Mouse (Mus musculus) ES-E14 (cell line): ENCODE measurements around the gene Chrm4. TPM values are rescaled to one million over a fixed set of nuclear protein-coding genes. Genes with fewer than 3 reads are reported as not detected.

Experiments
- DNase-seq: peaks from one replicate; pipeline ENCODE4 v3.0.0-alpha.2; 2013; ENCODE audit warnings: low read depth, low spot score
- H3K27ac ChIP-seq: 2 replicates; pipeline ENCODE4 v1.5.1; 2012; ENCODE audit warnings: low read depth, mild to moderate bottlenecking, low read length, moderate library complexity, mixed read lengths; ENCODE audit not compliant: poor library complexity, insufficient read depth, severe bottlenecking
- H3K36me3 ChIP-seq: 2 replicates; pipeline ENCODE4 v1.6.1; 2012; ENCODE audit warnings: mild to moderate bottlenecking, low read length, moderate library complexity, mixed read lengths; ENCODE audit not compliant: control insufficient read depth, poor library complexity, insufficient read depth, severe bottlenecking
- H3K4me1 ChIP-seq, 2 experiments: fragments of 150-350 bp in 1 of 2; sonication (generic) in 1 of 2; 2 replicates each; pipeline ENCODE4 v1.6.1; 2012; ENCODE audit warnings: low read length in 2 of 2, mild to moderate bottlenecking in 1 of 2, mixed read lengths in 1 of 2; ENCODE audit not compliant: control insufficient read depth in 2 of 2, insufficient read depth in 2 of 2, poor library complexity in 1 of 2
- H3K4me3 ChIP-seq, 2 experiments: fragments of 150-350 bp in 1 of 2; sonication (generic) in 1 of 2; 2 replicates each; pipeline ENCODE4 v1.5.1; 2012; ENCODE audit warnings: low read length in 2 of 2, low read depth in 1 of 2, mild to moderate bottlenecking in 1 of 2, mixed read lengths in 1 of 2; ENCODE audit not compliant: insufficient read depth in 1 of 2, poor library complexity in 1 of 2, severe bottlenecking in 1 of 2
- H3K9ac ChIP-seq: 2 replicates; pipeline ENCODE4 v1.6.1; 2012; ENCODE audit warnings: low read depth, mild to moderate bottlenecking, low read length, mixed read lengths; ENCODE audit not compliant: poor library complexity, insufficient read depth, severe bottlenecking
- H3K9me3 ChIP-seq: fragments of 150-350 bp; sonication (generic); 2 replicates; pipeline ENCODE4 v1.6.1; 2012; ENCODE audit warnings: low read depth, mild to moderate bottlenecking, low read length; ENCODE audit not compliant: control insufficient read depth, insufficient read depth
- CHD2 ChIP-seq: IDR thresholded peaks from 2 replicates; pipeline ENCODE4 v1.6.1; 2014; ENCODE audit warnings: mild to moderate bottlenecking, low read depth, low read length, inconsistent platforms
- HCFC1 ChIP-seq: IDR thresholded peaks from 2 replicates; pipeline ENCODE4 v1.6.1; 2012; ENCODE audit warnings: low read length, inconsistent platforms, borderline replicate concordance; ENCODE audit not compliant: insufficient read depth
- MAFK ChIP-seq: IDR thresholded peaks from 2 replicates; pipeline ENCODE4 v1.6.1; 2014; ENCODE audit warnings: mild to moderate bottlenecking, low read depth, low read length, inconsistent platforms; ENCODE audit not compliant: insufficient read depth
- ZC3H11A ChIP-seq: IDR thresholded peaks from 2 replicates; pipeline ENCODE4 v1.6.1; 2012; ENCODE audit warnings: low read depth, mild to moderate bottlenecking, inconsistent platforms, low read length, borderline replicate concordance
- ZNF384 ChIP-seq: IDR thresholded peaks from 2 replicates; pipeline ENCODE4 v1.6.1; 2012; ENCODE audit warnings: low read depth, low read length, inconsistent platforms
- in situ Hi-C, 2 experiments: fragments of 600-800 bp; cut with MboI; formaldehyde crosslinking; loops; one replicate each; pipeline ENCODE4 v1.15.1; 2025; ENCODE audit warnings: low sequenced_read_pairs in 2 of 2, inconsistent platforms in 1 of 2; ENCODE audit not compliant: unreplicated experiment in 2 of 2
- total RNA-seq: library from RNA; depleted of rRNA; stranded (reverse); fragments of 300-350 nt; gene quantifications from 2 replicates; pipeline ENCODE4 v1.2.3, GENCODE M21; 2012

The Chrm4 gene
- total RNA-seq, 1 experiment = 5.6 TPM

DNA sequence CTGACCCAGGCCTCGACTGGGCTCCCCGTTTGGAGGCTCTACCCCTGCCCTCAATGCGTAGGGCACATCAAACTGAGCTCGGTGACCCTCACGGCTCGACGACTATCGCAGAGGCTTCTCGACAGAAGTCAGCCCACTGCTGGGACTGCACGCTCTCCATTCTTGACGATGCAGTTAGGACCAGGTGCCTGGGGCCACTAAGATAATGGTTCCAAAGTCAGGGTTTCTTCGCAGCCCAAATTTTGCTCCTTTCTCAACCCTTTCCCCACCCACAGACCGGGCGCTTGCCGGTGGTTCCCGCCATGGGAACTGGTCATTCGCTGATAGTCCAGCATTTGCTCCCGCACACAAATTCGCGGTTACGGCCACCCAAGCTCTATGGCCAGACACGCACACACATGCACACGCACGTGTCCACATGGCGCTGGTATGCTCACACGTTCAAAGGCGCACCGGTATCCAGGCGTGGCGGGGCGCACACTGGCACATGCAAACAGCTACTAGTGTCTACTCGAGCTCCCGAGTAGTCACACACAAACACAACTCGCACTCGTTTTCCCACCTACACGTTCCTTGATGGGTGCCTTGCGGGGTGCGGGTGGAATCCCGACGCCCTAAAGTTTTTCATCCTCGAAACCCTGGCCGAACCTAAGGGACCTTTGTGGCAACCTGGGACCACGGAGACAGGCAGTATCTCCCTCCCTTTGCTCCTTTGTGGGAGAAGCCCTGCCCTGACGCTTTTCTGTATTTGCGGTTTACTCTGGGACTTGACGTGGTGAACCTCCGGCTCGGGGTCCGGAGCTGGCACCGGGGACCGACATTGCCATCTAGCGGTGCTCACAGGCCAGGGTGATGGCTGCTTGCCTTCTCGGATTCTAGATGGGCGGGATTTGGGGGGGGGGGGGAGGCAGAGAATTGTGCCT lies 3.4 kb upstream of the Chrm4 start:
- no peak for DNase-seq
- Histone ChIP-seq H3K36me3 (no peaks in the 10 kb centered on the region), H3K9ac (peak overlapping the region; percentile 0), H3K27ac (no peak overlapping the region), H3K9me3 (no peaks in the 10 kb centered on the region), H3K4me1 (peaks cover 0 to 33% of the 10 kb centered on the region in 2 experiments; a peak in 3 of 4 replicates), H3K4me3 (peak overlapping the region; percentile 69 to 70)
- TF ChIP-seq HCFC1 (no peak), ZC3H11A (0 out of 2 replicates have a peak, but pooled peaks have one; percentile 6)
- in situ Hi-C loops = no loop called here

DNA sequence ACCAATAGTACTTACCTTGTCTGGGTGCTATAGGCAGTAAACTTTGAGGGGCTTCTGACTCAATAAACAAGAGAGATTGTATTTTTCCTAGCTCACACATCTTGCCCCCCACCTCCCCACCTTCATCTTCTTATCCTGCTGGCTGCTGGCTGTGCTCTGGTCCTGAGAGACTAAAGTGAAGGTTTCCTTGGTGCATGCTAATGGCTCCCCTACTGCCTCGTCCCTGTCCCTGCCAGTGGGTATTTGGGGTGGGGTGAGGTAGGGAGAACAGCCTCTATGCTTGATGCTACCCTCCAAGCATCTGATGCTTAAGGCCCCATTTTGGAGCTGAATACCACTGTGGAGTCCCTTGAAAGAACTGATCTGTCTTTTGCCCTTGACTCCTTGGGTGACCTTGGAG lies 2.3 kb upstream of the Chrm4 start:
- Histone ChIP-seq H3K36me3 (no peaks in the 10 kb centered on the region), H3K9me3 (no peaks in the 10 kb centered on the region), H3K9ac (no peak overlapping the region), H3K27ac (no peak overlapping the region), H3K4me1 (peaks cover 2 to 38% of the 10 kb centered on the region in 2 experiments; a peak in 3 of 4 replicates), H3K4me3 (no peak overlapping the region)
- TF ChIP-seq ZNF384 (no peak), ZC3H11A (no peak)
- DNase-seq = no peak
- in situ Hi-C loops = no loop called here

DNA sequence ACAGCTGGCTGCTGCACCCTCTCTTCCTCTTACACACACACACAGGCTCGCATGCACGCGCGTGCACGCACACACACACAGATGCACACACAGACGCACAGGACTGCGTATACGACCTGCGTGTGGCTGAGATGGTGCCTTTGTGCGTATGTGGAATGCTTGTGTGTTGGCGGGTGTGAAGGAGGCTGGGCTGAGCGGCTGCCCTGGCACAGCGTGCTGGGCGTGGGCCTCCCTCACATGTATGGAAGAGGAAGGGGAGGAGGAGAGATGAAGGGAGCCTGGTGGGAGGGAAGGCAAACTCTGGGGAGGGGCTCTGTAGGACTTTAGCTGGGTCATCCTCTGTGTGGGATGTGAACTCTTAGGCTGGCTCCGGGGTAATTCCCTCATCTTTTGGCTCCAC lies 1.6 kb upstream of the Chrm4 start:
- Histone ChIP-seq H3K9ac (no peak overlapping the region), H3K4me1 (peaks cover 2 to 38% of the 10 kb centered on the region in 2 experiments; a peak in 3 of 4 replicates), H3K27ac (no peak overlapping the region), H3K9me3 (no peaks in the 10 kb centered on the region), H3K36me3 (no peaks in the 10 kb centered on the region; the same call in 1 of the 2 replicates), H3K4me3 (no peak overlapping the region)
- TF ChIP-seq ZNF384 = no peak
- no peak for TF ChIP-seq HCFC1
- no peak for TF ChIP-seq ZC3H11A
- no peak for TF ChIP-seq MAFK
- no peak for TF ChIP-seq CHD2
- no peak for DNase-seq
- in situ Hi-C loops = no loop called here

DNA sequence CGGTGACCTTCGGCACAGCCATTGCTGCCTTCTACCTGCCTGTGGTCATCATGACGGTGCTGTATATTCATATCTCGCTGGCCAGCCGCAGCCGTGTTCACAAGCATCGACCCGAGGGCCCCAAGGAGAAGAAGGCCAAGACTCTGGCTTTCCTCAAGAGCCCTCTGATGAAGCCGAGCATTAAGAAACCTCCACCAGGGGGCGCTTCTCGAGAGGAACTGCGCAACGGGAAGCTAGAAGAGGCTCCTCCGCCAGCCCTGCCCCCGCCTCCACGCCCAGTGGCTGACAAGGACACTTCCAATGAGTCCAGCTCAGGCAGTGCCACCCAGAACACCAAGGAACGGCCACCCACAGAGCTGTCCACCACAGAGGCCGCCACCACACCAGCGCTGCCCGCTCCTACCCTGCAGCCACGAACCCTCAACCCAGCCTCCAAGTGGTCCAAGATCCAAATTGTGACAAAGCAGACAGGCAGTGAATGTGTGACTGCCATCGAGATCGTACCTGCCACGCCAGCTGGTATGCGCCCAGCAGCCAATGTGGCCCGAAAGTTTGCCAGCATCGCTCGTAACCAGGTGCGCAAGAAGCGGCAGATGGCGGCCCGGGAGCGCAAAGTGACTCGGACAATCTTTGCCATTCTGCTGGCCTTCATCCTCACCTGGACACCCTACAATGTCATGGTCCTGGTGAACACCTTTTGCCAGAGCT lies 931 bp downstream of the Chrm4 start:
- Histone ChIP-seq H3K4me1 (peaks cover 2 to 34% of the 10 kb centered on the region in 2 experiments; a peak in 3 of 4 replicates), H3K27ac (no peak overlapping the region), H3K4me3 (peak overlapping the region; percentile 46 to 58)

More for the DNA sequence above, 931 bp downstream of the Chrm4 start:
- in situ Hi-C loops = no loop called here
- DNase-seq = peak; percentile 89
- H3K9me3 ChIP-seq = no peaks in the 10 kb centered on the region
- H3K36me3 ChIP-seq = no peaks in the 10 kb centered on the region; the same call in 1 of the 2 replicates
- H3K9ac ChIP-seq = peak overlapping the region; percentile 33; the same call in 1 of the 2 replicates
- TF ChIP-seq ZC3H11A (0 out of 2 replicates have a peak, but pooled peaks have one; percentile 3), MAFK (no peak), HCFC1 (peak; percentile 33; the same call in 1 of the 2 replicates)
